Mouse (Mus musculus): Measurements from ENCODE around the gene Heatr6.

GRCm38 (mm10) chr11:83832389-83832788 is 78.9 kb downstream of the Heatr6 start:
- TF ChIP-seq CTCF (IDR thresholded peaks at IDR 0.05) (peak; percentile 70), EP300 (IDR thresholded peaks at IDR 0.05; ENCODE audit: insufficient read depth, low read depth, low read length) (no peak), POLR2A (IDR thresholded peaks at IDR 0.05; ENCODE audit: insufficient read depth, low read depth, low read length) (no peak)
